Mouse (Mus musculus): ENCODE measurements at regions not wholly inside any gene's neighbourhood (a gene's known extent, or its start where the extent isn't known, plus 50 kb on each side); places are given as distances from the start of the nearest gene placed in this dataset.

DNA sequence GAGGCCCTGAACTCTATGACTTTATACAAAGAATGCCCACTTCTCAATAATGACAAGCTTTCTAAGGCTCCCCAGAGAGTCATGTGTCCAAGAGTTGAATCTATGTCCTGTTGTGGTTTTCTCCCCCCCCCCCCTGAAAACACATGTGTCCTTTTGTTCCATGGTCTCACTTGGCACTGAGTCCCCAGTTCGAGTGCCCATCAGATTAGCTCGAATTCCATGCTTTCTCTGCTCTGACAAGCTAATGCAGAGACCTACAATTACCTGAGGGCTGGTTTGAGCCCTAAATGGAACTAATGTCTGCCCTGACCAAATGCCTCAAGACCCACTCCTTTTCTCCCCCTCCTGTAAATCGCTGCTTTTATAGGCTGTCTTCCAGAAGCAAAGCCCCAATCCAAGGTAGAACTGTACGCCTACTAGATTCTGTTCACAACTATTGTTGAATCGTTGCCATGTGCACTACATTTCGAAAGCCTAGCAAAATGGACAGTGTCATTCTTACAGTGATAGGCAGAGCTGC, 392.0 kb downstream of the Wdr11 start:
- DNase-seq (ENCODE audit: low spot score in 2 of 2): no peak

GRCm38 (mm10) chr7:129984367-129984766, 392.7 kb downstream of the Wdr11 start:
- DNase-seq (ENCODE audit: low spot score in 2 of 2): no peak

- DNase-seq (ENCODE audit: low spot score in 2 of 2): no peak
Observed at GRCm38 (mm10) chr7:129987119-129987665, 395.5 kb downstream of the Wdr11 start.

- DNase-seq (ENCODE audit: low spot score in 2 of 2): no peak
Observed at GRCm38 (mm10) chr7:129987713-129988112, 396.1 kb downstream of the Wdr11 start.

DNA sequence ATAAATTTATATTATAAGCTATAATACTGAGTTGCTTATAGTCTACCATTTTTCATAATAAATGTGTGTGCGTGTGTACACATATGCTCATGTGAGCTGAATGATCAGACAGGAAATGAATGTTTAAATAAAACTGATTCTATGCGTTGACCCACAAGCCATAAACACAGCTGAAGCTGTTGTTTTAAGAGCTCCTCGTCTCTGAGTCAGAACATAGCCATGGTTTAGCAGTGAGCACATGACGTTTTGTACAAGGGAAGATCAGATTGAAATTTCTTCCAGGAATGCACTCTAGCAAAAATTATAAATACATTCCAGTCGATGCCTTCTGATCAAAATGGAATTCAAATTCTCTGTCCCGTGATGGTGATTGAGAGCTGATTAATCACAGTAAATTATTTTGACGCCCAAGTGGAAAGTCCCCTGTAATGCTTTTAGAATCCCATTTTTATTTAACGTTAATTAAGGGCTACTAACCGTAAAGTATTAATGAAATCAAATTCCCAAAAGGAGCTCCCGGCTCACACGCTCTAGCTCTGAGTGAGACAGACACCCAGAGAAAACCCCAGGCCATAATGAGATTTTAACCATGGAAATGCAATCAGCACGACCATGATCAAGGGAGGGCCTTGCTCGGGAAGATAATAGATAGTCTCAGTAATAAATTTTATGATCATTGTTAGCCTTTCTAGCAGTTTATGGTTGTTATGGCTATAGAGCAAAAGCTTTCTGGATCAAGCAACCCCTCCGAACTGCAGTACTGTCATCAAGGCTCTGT, 402.0 kb downstream of the Wdr11 start:
- DNase-seq (ENCODE audit: low spot score in 2 of 2): no peak

DNA sequence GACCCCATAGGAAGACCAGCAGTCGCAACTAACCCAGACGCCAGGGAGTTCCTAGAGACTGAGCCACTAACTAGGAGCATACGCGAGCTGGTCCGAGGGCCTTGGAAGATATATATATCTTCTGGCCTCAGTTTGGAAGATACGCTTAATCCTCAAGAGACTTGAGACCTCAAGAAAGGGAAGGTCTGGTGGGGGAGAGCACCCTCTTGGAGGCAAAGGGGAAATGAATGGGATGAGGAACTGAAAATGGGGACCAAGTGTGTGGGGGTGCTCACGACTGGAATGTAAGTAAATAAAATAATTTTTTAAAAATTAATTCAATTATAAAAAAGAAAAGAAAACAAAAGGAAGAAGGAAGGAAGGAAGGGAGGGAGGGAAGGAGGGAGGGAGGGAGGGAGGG, 403.9 kb downstream of the Wdr11 start:
- DNase-seq (ENCODE audit: low spot score in 2 of 2): no peak

DNA sequence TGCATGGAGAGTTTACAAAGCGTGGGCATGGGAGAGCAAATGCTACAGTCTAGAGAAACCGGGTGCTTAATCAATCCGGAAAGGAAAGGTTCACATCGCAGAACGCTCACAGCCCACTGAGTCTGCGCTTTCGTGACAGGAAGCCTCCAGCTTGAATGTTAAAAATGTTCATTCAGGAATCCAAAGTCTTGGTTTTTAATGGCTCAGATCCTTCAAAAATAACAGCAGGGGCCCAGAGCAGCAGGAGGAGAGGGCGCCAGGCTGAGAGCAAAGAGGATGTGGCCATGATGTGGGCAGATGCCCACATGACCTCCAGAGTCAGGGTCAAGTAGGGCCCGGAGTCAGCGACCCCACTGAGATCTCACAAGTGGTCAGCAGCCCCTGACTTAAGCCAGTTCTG, 409.4 kb downstream of the Wdr11 start:
- DNase-seq (ENCODE audit: low spot score in 2 of 2): no peak

- DNase-seq (ENCODE audit: low spot score in 2 of 2): no peak
Observed at GRCm38 (mm10) chr7:130002002-130002401, 410.3 kb downstream of the Wdr11 start.

DNA sequence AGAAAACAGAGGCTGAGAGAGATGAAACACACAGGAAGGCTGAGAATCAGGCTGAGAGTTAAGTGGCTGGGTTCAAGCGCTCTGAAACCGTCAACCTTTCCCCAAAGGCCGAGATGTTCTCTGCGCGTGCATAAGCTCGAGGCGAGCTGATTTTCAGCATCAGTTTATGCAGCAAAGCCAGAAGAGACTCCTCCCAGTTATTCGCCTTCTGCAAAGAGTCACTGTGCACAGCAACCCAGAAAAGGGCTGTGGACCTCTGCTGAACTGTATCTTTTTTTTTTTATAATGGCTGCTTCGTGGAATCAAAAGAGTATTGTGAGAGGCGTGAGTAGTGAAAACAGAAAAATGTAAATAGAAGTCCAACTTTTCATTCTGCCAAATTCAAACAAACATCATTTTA, 413.7 kb downstream of the Wdr11 start:
- no peak for DNase-seq (ENCODE audit: low spot score in 2 of 2)

- no peak for DNase-seq (ENCODE audit: low spot score in 2 of 2)
Observed at GRCm38 (mm10) chr7:130007993-130008583, 416.4 kb downstream of the Wdr11 start.

GRCm38 (mm10) chr7:130008591-130009418, 417.1 kb downstream of the Wdr11 start:
- no peak for DNase-seq (ENCODE audit: low spot score in 2 of 2)

DNA sequence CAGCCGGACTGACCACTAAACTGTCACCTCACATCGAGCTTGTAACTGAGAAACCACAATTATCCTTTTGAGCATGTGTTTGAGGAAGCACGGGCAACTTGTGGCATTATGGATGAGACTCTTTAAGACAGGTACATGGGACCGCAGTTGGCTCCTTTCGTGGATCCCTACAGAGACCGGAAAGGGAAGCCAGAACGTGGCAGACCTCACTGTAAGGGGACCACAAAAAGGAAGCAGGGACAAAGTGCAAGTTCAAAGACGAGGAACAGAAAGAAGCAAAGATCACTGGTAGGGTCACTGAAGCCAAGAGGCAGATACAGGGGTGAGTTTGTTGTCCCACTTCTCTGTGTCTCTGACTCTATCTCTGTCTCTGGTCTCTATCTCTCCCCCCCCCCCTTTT, 420.4 kb downstream of the Wdr11 start:
- DNase-seq (ENCODE audit: low spot score in 2 of 2): no peak

DNA sequence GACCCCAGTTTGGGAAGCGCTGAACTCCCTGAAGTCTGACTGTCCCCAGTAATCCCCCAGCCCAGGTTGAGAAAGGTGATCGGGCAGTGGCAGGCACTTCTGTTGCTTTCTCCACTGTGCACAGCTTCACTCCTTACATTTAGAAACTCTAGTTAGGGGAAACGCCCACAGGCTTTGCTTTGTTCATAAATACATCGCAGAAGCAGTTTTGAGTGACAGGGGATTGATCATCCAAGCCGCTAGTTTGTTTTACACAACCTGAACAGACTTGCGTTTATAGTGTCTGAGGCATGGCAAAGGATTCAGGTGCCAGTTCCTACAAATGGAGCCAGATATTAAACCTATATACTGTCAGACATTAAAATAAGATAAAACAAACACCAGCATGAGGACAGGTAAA, 421.4 kb downstream of the Wdr11 start:
- no peak for DNase-seq (ENCODE audit: low spot score in 2 of 2)

- DNase-seq (ENCODE audit: low spot score in 2 of 2): no peak
Observed at GRCm38 (mm10) chr7:130014609-130015008, 422.9 kb downstream of the Wdr11 start.

DNA sequence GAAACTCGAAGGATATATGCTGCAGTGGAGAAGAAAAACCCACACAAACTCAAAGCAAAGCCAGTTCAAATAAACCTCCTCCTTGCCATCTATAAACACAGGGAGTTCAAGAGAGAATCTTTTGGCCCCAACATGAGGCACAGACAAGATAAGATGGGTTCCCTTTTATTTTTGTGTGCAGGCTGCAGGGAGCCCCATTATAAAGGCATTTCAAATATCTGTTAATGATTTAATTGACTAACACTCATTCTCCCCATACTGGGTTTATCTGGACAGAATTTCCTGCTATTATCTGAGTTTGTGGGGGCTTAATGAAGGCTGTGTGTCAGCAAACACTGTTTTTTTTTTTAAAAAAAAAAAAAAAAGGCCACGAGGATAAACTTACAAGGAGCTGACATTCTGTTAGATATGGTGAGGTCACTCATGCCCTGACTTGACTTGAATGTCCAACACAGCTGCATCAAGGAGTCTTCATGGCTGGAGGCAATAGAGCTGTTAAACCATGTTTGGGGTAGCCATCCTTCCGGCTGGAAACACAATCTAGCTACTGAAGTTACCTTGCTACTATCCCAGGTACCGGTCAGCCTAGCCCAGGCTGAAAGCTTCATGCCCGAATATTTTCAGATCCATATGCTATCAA, 423.8 kb downstream of the Wdr11 start:
- no peak for DNase-seq (ENCODE audit: low spot score in 2 of 2)

GRCm38 (mm10) chr7:130016015-130016874, 424.6 kb downstream of the Wdr11 start:
- DNase-seq (ENCODE audit: low spot score in 2 of 2): no peak

DNA sequence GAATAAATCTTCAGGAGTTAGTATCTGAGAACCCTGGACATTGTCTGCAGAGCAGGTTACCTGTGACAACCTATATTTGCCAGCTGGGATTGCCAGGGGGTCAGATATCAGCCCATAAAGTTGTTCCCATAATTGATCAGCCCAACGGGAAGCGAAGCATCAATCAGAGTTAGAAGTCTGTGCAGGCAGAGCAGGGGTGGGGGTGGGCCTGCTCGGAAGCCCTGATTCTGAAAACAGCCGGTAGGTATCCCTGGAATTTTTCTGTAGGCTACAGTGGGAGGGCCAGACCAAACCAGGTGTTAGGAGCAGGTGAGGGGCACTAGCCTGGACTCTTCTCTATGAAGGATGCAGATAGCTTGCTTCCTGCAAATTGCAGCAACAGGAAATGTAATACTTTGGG, 427.2 kb downstream of the Wdr11 start:
- DNase-seq (ENCODE audit: low spot score in 2 of 2): no peak

- no peak for DNase-seq (ENCODE audit: low spot score in 2 of 2)
Observed at GRCm38 (mm10) chr7:130028945-130029344, 437.3 kb downstream of the Wdr11 start.

- no peak for DNase-seq (ENCODE audit: low spot score in 2 of 2)
Observed at GRCm38 (mm10) chr7:130030711-130031110, 439.0 kb downstream of the Wdr11 start.

DNA sequence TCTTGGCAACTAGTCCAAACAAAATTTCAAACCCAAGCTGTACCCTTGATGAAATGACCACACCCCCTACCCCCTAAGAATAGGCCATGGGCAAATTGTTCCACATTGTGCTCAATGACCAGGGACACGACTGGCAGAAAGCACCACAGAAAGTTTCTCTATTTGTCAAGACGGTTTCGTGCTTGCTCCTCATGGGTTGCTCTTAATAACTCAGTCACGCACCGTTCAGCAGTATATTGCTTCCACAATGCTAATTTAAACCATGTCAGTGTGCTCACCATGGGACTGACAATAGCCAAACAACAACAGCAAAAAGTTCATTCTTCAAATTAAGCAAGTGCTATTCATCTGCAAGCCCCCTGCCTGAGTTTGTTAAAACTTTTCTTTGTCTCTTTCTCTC, 444.6 kb downstream of the Wdr11 start:
- DNase-seq (ENCODE audit: low spot score in 2 of 2): no peak

All from urinary bladder, postnatal 4 days (tissue).